Mouse (Mus musculus) kidney, adult 9 months (tissue): ENCODE data around the gene Nphp1.

ENCODE experiments used
- DNase-seq: peaks from one replicate; pipeline ENCODE4 v3.0.0; 2022

The Nphp1 gene

DNA sequence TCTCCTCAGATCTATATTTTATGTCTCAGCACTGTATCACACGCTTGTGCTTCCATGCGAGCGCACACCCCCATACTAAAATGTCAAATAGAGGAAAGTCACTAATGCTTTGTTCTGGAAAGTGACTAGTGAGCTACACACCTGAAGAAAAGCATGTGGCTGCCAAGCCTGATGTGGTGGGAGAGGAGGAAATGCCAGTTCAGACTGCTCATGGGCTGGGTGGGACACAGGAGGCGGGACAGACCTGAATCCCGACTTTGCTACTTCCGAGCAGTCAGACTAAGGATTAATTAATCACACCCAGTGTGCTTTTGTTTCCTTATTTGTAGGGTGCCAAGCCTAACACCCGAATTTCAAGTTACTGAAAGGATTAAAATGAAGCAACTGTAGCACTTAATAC is 40.4 kb downstream of the Nphp1 start:
- DNase-seq = no peak

DNA sequence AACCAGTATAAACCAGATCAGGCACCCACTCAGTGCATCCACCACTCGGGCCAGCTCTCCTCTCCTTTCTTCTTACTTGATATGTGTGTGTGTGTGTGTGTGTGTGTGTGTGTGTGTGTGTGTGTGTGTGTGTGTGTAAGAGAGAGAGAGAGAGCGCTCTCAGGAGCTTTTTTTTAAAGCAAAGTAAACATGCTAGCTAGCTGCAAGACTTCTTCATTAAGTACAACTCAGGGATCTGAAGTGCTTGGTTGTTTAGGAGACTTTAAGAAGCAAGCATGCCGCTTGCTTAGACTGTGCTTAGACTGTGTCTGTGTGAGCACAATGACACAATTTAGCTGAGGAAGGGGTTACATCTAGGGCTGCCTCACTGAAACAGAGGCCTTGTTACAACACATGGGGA is 46.1 kb downstream of the Nphp1 start:
- no peak for DNase-seq

DNA sequence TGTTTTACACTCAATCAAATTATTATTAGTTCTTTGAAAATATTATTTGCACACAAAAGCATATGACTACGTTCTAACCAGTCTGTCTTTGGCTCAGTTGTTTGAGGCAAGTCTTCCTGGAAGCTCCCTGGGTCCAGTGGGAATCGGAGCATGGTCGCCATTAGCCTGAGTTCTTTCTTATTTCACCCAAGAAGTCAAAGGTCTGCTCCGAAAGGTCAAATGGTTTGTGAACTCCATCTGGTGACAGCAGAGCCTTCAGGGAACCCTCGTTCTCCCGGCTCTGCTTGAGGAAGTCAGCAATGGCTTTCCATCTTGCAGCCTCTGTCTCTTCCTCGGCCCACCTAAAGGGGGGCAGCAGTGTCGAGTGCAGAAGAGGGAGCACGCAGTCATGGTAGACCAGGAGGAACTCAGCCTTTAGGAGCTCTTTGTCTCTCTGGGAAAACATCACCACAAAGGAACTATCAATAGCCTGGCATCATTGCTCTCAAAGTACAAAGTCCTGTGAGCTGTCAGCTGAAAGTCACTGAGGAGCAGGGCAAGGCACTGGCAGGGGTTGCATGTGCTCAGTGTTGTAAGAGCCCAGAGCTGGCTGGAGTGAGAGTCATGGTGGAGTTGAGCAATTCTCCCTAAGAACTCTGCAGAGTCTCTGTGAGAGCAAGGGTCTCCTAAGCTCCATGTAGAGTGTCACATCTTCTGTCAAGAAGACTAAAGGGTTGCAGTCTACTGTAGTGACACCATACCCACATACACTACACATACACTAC is 47.8 kb downstream of the Nphp1 start:
- no peak for DNase-seq

DNA sequence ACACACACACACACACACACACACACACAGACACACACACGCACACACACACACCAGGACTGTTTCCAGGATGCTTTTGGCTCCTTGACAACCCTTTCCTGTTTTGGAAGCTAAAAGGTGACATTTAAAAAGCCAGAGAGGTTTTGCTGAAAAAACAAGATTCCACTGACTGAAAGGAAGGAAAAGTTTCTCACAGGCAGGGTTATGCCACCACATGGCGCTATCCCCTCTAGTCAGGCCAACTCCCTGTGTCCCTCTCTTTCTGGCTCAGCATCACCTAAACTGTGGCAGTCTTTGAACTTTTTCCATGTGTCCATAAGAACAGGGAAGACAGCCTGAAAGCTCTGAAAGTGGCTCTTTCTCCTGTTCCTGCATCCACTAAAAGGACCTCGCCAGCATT is 50.8 kb downstream of the Nphp1 start:
- DNase-seq = no peak

DNA sequence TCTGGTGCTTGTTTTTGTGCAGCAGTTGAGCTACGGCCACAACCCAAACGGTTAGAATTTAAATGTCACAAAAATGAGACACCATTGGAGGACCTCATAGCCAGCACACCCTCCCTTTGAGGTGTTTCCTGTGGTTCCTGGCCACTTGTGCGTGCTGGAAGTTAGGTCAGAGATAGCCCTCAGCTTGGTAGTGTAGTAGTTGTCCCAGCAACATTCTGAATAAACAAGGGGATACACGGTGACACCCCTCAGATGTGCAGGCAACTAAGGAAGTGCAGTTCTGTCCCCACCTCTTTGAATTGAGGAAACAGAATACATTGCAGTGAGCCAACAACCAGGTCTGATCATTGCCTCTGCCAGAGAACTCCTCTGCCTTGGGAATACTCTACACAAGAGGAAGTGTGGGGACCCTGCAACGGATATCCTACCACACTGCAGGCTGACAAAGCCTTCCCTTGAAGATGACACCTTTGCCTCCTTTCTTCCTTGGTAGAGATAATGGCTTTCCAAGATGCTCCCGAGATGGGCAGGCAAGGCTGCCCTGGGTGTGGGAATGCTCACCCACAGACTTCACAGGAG is 52.0 kb downstream of the Nphp1 start:
- peak; percentile 20 for DNase-seq

DNA sequence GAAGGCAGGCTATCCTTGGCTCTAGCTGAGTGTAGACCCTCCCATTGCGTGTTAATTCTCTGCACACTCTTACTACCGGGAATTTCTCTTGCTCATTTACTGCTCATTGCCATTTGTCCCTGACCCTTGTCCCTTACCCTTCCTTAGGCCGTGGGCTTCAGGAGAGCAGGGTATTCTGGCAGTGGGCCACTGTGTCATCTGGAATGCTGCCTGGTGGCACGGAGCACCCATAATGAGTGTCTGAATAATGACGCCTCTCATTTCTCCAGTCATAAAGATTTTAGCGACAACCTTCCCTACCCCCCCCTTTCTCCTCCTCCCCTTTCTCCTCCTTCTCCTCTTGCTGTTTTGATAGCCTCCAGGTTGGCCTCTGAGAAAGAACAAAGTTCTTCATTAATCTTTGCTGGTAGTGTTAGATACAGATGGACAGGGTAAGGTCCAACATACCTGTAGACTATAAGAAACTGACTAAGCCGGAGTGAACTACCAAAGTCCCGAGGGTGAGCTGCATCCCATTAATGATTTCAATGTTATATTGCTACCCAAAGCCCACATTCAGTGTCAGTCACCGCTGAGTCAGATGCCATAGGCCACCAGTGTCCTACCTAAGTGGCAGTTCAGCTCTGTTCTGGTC is 53.1 kb downstream of the Nphp1 start:
- peak; percentile 14 for DNase-seq

DNA sequence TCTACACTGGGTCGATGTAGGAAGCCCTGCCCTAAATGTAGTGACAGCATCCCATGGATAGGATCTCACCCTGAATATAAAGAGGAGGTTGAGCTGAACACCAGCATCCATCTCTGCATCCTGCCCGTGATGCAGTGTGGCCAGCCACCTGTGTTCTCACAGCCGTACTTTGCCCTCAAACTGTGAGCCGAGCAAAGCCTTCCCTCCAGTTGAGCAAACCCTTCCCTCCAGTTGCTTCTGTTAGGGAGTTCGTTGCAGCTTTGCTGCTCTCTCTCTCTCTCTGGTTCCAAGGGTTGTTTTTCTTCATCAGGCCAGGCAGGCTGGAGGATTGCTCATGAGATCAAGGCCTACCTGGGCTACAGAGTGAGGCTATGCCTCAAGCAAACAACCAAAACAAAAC is 53.8 kb downstream of the Nphp1 start:
- DNase-seq = no peak

DNA sequence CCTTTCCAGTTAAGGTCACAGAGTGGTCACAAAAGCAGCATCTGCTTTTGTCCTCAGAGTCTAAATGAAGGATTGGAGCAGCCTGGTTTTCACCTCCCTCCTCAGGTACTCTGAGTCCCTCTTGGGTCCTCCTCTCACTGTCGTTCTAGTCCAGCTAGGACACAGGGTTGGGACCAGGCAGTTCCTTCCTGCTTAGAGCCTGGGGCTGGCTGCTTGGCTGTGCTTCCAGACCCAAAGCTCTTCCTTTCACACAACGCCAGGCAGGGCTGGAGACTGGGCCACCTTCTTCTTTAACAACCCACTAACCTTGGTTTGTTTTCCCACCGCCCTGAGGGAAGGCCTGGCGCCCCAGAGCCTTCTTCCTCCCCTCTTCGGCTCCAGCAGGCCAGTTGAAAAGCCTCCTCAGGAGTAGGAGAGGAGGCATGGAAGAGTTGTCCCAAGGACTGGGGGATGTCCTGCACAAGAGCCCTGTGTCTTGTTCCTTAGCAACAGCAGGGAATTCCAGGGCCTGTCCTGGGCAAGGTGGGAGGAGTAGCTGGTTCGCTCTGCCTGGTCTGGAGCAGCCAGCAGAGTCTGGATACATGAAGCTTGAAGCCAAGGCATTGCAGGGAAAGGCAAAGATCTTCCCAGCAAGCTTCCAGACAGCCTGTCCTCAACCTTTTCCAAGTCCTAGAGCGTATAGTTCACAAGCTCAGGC is 58.2 kb downstream of the Nphp1 start:
- DNase-seq = no peak

DNA sequence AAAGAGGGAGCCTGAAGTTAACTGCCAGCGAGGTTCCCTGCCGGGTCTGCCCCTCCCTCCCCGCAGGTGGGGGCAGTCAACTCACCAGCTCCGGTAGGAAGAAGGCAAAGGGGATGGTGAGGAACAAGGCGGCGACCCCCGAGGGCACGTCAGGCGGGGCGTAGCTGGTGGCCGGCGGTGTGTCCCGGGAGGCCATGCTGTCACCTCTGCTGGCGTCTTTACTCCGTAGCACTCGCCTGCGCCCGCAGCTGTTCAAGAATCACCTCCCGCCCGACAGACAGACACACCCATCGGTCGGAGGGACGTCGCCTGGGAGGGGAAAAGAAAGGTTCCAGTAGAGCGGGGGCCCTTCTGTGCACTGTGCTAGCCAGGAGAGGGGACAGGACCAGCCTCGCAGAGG is 59.0 kb downstream of the Nphp1 start, which contains the start of gene Mall:
Mall (minus strand) TSS at position 262 of the 400 bp plus-strand sequence.
- no peak for DNase-seq

DNA sequence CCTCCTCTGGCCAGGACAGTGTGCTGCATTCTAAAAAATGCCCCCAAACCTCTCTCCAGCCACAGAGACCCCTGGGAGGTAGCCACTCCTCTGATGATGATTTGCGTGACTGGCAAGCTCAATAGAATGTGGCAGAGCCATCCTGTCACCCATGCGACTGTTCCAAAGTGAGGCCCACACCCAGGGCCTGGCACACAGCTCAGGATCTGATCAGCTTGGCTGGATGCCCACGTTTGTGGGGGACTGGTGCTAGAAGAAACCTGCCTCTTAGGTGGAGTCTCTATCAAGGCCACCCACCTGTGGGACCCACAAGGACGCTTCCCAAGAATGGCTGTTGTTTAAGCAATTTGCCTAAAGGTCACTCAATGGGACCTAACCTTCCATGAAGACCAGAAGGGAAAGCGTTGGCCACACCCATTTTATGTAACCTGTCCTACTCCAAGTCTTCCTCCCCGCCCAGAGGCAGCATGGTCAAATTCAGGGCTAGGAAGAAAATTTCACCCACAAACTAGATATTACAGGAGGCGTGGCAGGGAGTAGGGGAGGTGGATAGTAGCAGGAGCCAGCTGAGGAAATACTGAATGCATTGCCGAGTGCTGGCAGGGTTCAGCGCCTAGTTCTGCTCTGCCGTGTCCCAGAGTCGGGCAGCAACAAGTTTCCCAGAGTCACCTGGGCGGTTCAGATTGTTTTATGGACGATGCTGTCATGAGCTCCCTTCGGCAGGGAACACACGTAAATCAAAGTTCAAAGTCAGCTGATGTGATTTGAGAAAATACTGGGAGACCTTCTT is 59.8 kb downstream of the Nphp1 start:
- DNase-seq = no peak

DNA sequence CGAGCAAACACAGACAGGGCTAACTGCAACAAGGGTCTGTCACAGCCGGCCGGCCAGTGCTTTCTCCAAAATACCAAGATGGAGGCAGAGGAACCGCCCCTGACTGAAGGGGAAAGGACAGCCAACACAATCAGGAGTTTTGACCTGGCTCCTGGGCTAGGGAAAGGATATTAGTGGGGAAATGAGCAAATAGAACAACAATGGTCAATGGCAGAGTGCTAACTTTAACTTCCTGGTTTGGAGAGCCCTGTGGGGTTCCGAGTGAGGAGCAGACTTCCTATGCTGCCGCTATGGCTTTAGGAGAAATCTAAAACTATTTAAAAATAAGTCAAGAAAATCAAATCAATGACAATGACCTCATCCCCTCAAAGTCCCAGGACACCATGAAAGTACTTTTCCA is 60.6 kb downstream of the Nphp1 start:
- DNase-seq = no peak

DNA sequence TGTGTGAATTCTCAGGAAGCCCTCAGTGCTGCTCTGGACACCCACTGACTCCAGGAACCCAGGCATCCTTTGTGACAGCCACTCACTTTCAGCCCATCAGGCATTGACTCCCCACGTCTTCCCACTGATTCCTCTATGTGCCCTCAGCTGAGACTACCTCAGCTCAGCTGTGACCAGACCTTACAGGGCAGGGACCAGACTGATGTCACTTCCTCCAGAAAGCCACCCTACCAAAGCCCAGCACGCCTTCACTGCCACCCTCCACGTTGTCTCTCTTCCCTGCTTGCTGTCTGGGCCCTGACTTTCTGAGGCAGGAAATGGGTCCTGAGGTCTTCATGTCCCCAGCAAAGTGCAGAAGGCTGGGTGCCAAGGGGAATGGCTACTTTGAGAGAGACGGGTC is 65.5 kb downstream of the Nphp1 start:
- no peak for DNase-seq

DNA sequence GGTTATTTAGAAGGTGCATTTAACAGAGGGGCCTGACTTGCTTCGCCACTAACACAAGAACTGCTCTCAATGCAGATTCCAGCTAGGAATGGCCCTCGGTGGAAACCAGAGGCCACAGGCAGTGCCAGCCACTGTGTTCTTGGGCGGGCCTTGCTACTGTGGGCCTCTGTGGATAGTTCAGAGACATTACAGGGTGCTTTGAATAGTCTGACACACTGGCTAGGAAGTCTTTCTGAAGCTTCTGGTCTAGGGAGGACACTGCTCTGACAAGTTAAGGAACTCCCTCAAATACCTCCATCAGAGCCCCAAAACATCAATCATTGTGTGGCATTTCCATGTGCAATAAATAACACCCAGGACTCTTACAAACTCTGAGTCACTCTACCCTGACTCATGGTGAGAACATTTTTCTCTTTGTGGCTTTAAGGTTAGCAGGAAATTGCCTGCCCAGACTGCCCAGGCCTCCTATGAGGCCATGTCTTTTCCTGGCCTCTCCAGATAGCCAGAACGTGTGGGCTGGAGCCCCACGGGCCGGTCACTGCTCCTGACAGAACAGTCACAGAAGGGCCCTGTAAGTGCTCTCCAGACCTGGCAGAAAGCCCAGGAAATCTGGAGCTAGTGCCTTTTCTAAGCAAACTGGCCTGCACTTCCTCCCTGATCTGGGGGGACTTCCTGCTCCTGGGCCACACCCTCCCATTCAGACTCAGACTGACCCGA is 66.4 kb downstream of the Nphp1 start:
- DNase-seq = peak; percentile 79

DNA sequence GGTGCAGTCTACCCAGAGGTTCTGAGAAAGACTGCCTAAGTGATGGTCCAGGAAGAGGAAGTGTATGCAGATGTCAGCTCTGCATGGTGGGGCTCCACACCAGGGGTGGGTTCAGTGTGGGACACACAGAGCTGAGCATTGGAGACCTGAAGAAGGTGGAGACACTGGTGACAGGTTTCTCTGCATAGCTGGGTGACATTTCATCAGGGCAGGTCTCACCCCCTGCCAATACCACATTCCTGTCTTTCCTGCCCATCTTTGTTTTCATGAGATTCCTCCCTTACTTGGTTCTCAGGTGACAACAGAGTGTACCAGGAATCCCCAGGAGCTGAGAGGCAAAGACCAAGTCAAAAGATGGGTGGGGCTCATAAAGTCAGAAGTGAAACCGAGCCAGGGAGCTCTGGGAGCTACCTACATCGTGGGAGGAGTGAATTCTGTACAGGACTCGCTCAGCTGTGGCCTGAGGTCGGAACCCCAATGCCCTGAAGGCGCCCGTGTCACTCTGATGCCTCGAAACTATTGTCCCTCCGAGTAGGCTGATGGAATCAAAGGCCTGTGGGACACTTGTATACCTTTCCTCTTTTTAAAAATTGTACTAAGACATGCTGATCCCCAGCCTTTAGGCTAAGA is 69.7 kb downstream of the Nphp1 start:
- no peak for DNase-seq

DNA sequence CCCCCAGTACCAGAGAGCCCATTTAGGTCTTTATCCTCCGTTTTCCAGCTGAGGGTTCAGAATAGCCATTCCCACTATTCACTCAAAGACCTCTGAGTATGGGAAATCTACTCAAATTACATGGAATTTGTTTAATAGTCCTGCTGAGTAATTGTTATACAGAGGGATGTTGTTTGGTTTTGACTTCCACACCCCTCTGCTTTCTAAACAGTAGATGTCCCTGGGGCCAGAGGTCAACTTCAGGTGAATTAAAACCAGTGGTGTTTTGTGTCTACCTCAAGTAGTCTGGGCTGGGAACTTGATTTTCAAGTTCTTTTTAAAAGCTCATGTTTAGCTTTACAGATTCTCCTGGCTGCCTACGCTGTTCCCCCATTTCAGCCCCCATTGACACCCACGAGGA is 74.0 kb downstream of the Nphp1 start:
- DNase-seq = no peak

DNA sequence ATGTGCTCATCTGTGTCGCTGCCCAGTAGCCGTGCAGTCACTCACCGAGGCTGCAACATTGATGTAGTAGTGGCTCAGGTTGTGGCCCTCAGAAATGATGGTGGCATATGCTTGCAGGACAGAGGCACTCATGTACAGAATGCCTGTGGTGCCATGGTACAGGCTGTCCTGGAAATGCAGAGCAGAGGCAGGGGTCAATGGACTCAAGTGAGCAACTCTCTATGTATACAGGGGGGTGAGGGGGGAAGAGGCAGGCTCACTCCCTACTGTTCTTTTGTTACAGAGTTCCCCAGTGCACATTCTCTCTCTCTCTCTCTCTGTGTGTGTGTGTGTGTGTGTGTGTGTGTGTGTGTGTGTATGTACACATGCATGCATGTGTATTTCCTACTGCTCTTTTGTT is 79.9 kb downstream of the Nphp1 start:
- DNase-seq = no peak

DNA sequence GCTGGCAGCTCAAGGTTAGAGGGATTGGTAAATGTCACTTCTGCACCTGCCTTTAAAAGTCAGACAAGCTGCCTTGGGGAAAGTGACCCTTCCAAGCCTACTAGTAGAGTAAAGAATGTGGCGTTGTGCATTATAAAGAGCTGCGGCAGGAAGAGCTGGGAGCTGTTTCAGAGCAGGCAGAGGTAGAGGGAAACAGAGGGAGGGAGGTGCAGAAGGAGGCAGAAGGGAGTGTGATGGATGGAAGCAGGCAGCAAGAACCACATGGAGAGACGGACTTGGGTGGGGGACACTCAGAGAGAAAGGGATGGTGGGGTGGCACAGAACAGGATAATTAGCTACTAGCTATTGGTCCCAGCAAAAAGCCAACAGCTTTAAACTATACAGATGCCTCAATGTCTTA is 80.6 kb downstream of the Nphp1 start:
- no peak for DNase-seq

DNA sequence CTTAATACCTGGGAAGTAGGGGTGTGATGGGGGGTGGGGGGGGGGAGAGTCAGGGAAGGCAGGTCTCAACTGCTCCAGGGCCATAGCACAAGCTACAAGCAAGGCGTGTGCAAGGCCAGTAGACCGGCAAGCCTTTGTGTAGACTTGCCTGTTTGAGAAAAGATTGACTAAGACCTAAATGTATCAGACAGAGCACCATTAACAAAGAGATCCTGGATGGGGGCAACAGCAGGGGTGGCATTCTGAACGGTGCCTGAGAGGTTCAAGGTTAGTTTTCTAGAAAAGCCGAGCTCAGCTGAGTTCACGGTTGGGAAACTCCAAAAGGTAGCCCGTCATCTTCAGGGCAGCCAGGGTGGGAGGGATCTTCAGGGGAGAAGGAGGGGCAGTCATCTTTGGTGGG is 83.4 kb downstream of the Nphp1 start:
- no peak for DNase-seq
